Mouse (Mus musculus): ENCODE results near the gene Nmnat3.

Nmnat3 gene

DNA sequence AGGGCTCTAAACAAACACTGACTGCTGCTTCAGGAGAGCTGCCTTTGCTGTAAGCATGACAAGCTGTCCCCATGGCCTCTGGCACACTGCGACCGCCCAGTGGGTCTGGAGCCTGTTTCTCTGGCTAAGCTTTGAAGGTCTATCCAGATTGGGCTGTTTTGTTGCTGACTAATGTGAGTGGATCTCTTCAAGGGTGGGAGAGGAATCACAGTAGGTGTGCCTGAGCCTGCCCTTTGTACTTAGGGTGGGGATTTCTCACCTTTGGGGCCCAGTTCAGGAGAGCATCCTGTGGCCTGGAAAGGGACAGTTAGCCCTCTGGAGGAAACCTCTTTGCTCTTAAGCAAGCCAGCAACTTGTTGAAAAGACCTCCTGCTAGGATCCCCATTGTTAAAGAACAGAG, 145.8 kb downstream of the Nmnat3 start:
- ChIA-PET POLR2A (interaction anchor here in 2 of 4 experiments (0.7 to 1.8 kb wide), 7 partner anchors 9 to 130 kb away, joined by 3 to 7 read pairs (median 3); partner anchors contain the start of gene Copb2 (in 1 of the 2)), CTCF (interaction anchor here in 2 of 4 experiments (0.9 to 1.3 kb wide), 3 partner anchors 9 to 106 kb away, joined by 4 to 5 read pairs (median 4); no protein-coding TSS in a partner anchor)

GRCm38 (mm10) chr9:98433956-98434588, 146.8 kb downstream of the Nmnat3 start:
- POLR2A ChIA-PET: interaction anchor here in 1 of 4 experiments (1.8 kb wide), 1 partner anchor 13 kb away, joined by 3 read pairs; no protein-coding TSS in a partner anchor

DNA sequence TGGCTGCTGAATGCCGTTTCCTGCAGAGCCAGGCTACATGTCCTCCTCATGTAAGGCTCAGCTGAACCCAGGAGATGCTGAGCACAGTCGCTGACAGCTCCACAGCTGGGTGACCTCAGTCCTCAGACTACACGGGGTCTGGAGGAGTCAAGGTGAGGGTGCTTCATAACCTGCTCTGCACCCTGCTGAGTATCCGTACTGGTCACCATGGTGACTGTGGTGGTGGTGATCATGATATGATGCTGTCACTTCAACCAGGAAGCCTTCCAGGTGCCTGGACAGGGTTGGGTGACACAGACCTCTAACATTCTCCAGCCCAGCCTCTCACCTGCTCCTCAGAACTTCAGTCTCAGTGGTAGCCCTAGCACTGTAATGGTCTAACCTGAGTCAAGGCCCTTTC, 150.6 kb downstream of the Nmnat3 start:
- POLR2A ChIA-PET: no interaction called here
- CTCF ChIA-PET: no interaction called here

More at GRCm38 (mm10) chr9:98433956-98434588, 146.8 kb downstream of the Nmnat3 start:
- CTCF ChIA-PET: interaction anchor here in 2 of 4 experiments (1.1 to 1.3 kb wide), 2 partner anchors 8 to 16 kb away, joined by 4 to 5 read pairs; no protein-coding TSS in a partner anchor

DNA sequence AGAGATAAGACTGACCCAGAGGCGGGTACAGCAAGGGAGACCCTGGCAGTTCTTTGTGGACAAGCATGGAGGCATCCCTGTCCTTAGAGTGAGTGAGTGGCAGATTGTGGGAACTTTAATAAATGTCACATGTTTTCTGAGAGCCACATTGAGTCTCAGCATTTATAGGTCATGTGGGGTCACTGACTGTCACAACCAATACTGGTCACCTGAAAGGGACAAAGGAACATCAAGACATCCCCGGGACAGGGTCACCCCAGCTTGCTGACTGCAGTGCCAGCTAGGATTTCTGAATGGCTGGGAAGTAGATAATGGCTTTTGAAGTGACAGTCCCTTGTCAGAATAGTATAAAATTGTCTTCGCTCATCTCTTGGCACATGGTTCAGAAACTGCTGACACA, 151.9 kb downstream of the Nmnat3 start:
- CTCF ChIA-PET: no interaction called here
- POLR2A ChIA-PET: no interaction called here

DNA sequence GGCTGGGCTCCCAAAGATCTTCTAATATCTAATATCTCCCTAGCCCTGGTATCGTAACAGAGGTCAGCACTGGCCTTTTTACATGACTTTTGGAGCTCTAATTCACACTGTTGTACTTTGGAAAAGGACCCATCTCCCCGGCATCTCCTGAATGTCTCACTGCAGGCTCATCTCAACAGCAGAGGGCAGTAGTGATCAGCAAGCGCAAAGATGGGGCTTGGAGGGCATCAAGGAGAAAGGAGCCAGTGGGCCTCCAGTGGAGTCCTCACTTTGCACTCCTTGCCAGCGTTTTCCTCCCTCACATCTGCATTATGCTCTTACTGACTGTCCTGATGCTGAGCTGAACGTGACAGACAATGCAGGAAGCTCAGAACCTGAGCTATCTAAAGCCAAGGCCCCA, 155.4 kb downstream of the Nmnat3 start:
- ChIA-PET POLR2A (interaction anchor here in 1 of 4 experiments (1.0 kb wide), 1 partner anchor 21 kb away, joined by 3 read pairs; no protein-coding TSS in a partner anchor), CTCF (interaction anchor here in 3 of 4 experiments (0.5 to 1.4 kb wide), 8 partner anchors 9 to 96 kb away, joined by 3 to 6 read pairs (median 4); no protein-coding TSS in a partner anchor)

DNA sequence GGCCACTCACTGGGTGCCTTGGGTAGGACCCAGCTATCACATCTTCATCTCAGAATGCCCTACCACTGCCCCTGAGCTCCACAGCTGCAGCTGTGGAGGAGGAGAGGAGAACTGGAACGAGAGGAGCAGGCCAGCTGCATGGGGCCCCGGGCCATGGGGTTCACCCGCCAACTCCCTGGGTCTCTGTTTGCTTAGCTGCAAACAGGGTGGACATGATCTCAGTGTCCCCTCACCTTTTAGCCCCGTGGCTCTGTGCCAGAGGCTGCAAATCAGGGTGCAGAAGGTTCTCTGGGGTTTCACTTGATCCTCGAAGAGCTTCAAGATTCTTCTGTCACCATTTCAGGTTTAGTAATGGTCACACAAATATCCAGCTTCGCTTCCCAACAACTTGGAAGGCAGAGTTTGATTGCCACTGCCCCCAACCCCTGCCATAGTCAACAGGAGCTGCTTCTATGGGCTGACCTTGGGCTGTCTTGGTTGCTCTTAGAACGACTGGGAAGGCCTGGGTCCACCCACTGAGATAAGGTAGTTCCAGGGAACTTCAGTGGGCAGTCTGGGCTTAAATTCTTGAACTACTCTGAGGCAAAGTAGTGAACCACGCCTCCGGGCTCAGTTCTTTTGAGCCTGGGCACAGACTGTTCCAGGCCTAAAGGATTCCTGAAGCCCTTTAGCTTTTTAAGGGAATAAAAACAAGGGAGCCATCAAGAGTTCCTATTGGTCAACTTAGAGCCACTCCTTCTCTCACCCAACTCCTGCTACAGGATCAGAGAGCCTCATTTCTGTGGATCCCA, 158.3 kb downstream of the Nmnat3 start:
- ChIA-PET CTCF (interaction anchor here in 1 of 4 experiments (0.6 kb wide), 1 partner anchor 625 kb away, joined by 28 read pairs; no protein-coding TSS in a partner anchor), POLR2A (no interaction called here)

GRCm38 (mm10) chr9:98450976-98451375, 163.7 kb downstream of the Nmnat3 start:
- ChIA-PET POLR2A (no interaction called here), CTCF (no interaction called here)

GRCm38 (mm10) chr9:98466709-98467108, 179.5 kb downstream of the Nmnat3 start:
- CTCF ChIA-PET: no interaction called here
- POLR2A ChIA-PET: no interaction called here

All from embryonic stem cell, embryonic (primary cell).